Mouse (Mus musculus): ENCODE results near the gene Fsip1. TPM values are rescaled to one million over a fixed set of nuclear protein-coding genes. Genes with fewer than 3 reads are reported as not detected.

Fsip1 gene
- polyA plus RNA-seq, 1 experiment from 2014 or later, result 2.5 TPM

- H3K4me3 ChIP-seq (replicated peaks; ENCODE audit: low read length), result no peak overlapping the region
- no peak for ATAC-seq (ENCODE audit: low FRiP score)
- H3K36me3 ChIP-seq (replicated peaks; ENCODE audit: control insufficient read depth, insufficient read depth), result no peaks in the 10 kb centered on the region
- H3K9ac ChIP-seq, result no peak overlapping the region
- no peaks in the 10 kb centered on the region for H3K9me3 ChIP-seq (ENCODE audit: control insufficient read depth, low read length)
- H3K4me1 ChIP-seq (replicated peaks; ENCODE audit: control insufficient read depth, insufficient read depth, low read length), result no peaks in the 10 kb centered on the region
- H3K27ac ChIP-seq, result no peak overlapping the region
- WGBS, result 81% methylated on average over 3 of the region's 3 CpGs
- peak; percentile 40 for DNase-seq (ENCODE audit: low spot score)
- no peaks in the 10 kb centered on the region for H3K27me3 ChIP-seq (ENCODE audit: control insufficient read depth, insufficient read depth, low read length)
- H3K4me2 ChIP-seq (replicated peaks), result no peak overlapping the region
Observed at GRCm38 (mm10) chr2:118235614-118236013, 21.2 kb downstream of the Fsip1 start.

- WGBS, result 74% methylated on average over 3 of the region's 3 CpGs
- Histone ChIP-seq H3K4me3 (replicated peaks; ENCODE audit: low read length) (no peak overlapping the region), H3K4me2 (replicated peaks) (no peak overlapping the region), H3K9me3 (ENCODE audit: control insufficient read depth, low read length) (no peaks in the 10 kb centered on the region), H3K27ac (no peak overlapping the region), H3K9ac (no peak overlapping the region), H3K36me3 (replicated peaks; ENCODE audit: control insufficient read depth, insufficient read depth) (no peaks in the 10 kb centered on the region), H3K27me3 (ENCODE audit: control insufficient read depth, insufficient read depth, low read length) (no peaks in the 10 kb centered on the region), H3K4me1 (replicated peaks; ENCODE audit: control insufficient read depth, insufficient read depth, low read length) (no peaks in the 10 kb centered on the region)
- no peak for ATAC-seq (ENCODE audit: low FRiP score)
- DNase-seq (ENCODE audit: low spot score), result no peak
Observed at GRCm38 (mm10) chr2:118230544-118230943, 26.2 kb downstream of the Fsip1 start.

- H3K27ac ChIP-seq, result no peak overlapping the region
- no peaks in the 10 kb centered on the region for H3K27me3 ChIP-seq (ENCODE audit: control insufficient read depth, insufficient read depth, low read length)
- H3K4me1 ChIP-seq (replicated peaks; ENCODE audit: control insufficient read depth, insufficient read depth, low read length), result no peaks in the 10 kb centered on the region
- WGBS, result 64% methylated on average over 4 of the region's 4 CpGs
- DNase-seq (ENCODE audit: low spot score) (no peak), ATAC-seq (ENCODE audit: low FRiP score) (no peak)
- H3K9me3 ChIP-seq (ENCODE audit: control insufficient read depth, low read length), result no peaks in the 10 kb centered on the region
- no peak overlapping the region for H3K4me3 ChIP-seq (replicated peaks; ENCODE audit: low read length)
- no peaks in the 10 kb centered on the region for H3K36me3 ChIP-seq (replicated peaks; ENCODE audit: control insufficient read depth, insufficient read depth)
- H3K4me2 ChIP-seq (replicated peaks), result no peak overlapping the region
- H3K9ac ChIP-seq, result no peak overlapping the region
Observed at GRCm38 (mm10) chr2:118228486-118229079, 28.2 kb downstream of the Fsip1 start.

- Histone ChIP-seq H3K36me3 (replicated peaks; ENCODE audit: control insufficient read depth, insufficient read depth) (no peaks in the 10 kb centered on the region), H3K27ac (no peak overlapping the region), H3K9ac (no peak overlapping the region), H3K4me1 (replicated peaks; ENCODE audit: control insufficient read depth, insufficient read depth, low read length) (no peaks in the 10 kb centered on the region), H3K9me3 (ENCODE audit: control insufficient read depth, low read length) (no peaks in the 10 kb centered on the region), H3K4me2 (replicated peaks) (no peak overlapping the region), H3K27me3 (ENCODE audit: control insufficient read depth, insufficient read depth, low read length) (no peaks in the 10 kb centered on the region), H3K4me3 (replicated peaks; ENCODE audit: low read length) (no peak overlapping the region)
- ATAC-seq (ENCODE audit: low FRiP score) (no peak), DNase-seq (ENCODE audit: low spot score) (no peak)
- WGBS, result 82% methylated on average over 10 of the region's 10 CpGs
Observed at GRCm38 (mm10) chr2:118225316-118226041, 31.3 kb downstream of the Fsip1 start.

GRCm38 (mm10) chr2:118217993-118218595 lies 38.7 kb downstream of the Fsip1 start:
- ATAC-seq (ENCODE audit: low FRiP score), result peak; percentile 27; the same call in 1 of the 2 replicates
- Histone ChIP-seq H3K9ac (no peak overlapping the region), H3K4me2 (replicated peaks) (no peak overlapping the region), H3K27me3 (ENCODE audit: control insufficient read depth, insufficient read depth, low read length) (no peaks in the 10 kb centered on the region), H3K27ac (no peak overlapping the region), H3K4me1 (replicated peaks; ENCODE audit: control insufficient read depth, insufficient read depth, low read length) (no peaks in the 10 kb centered on the region), H3K36me3 (replicated peaks; ENCODE audit: control insufficient read depth, insufficient read depth) (no peaks in the 10 kb centered on the region), H3K4me3 (replicated peaks; ENCODE audit: low read length) (no peak overlapping the region), H3K9me3 (ENCODE audit: control insufficient read depth, low read length) (no peaks in the 10 kb centered on the region)
- WGBS, result 12% methylated on average over 4 of the region's 4 CpGs
- DNase-seq (ENCODE audit: low spot score), result no peak

- DNase-seq (ENCODE audit: low spot score) (no peak), ATAC-seq (ENCODE audit: low FRiP score) (no peak)
- H3K27me3 ChIP-seq (ENCODE audit: control insufficient read depth, insufficient read depth, low read length), result no peaks in the 10 kb centered on the region
Observed at GRCm38 (mm10) chr2:118209712-118210111, 47.1 kb downstream of the Fsip1 start.

GRCm38 (mm10) chr2:118208651-118209050 lies 48.1 kb downstream of the Fsip1 start:
- no peak overlapping the region for H3K27ac ChIP-seq
- no peak overlapping the region for H3K4me2 ChIP-seq (replicated peaks)
- no peak for DNase-seq (ENCODE audit: low spot score)
- H3K9ac ChIP-seq, result no peak overlapping the region
- 41% methylated on average over 5 of the region's 5 CpGs for WGBS
- H3K36me3 ChIP-seq (replicated peaks; ENCODE audit: control insufficient read depth, insufficient read depth), result no peaks in the 10 kb centered on the region
- peaks cover 19% of the 10 kb centered on the region for H3K4me1 ChIP-seq (replicated peaks; ENCODE audit: control insufficient read depth, insufficient read depth, low read length)
- no peak for ATAC-seq (ENCODE audit: low FRiP score)
- H3K4me3 ChIP-seq (replicated peaks; ENCODE audit: low read length), result no peak overlapping the region
- no peaks in the 10 kb centered on the region for H3K9me3 ChIP-seq (ENCODE audit: control insufficient read depth, low read length)
- H3K27me3 ChIP-seq (ENCODE audit: control insufficient read depth, insufficient read depth, low read length), result no peaks in the 10 kb centered on the region

More at GRCm38 (mm10) chr2:118209712-118210111, 47.1 kb downstream of the Fsip1 start:
- WGBS, result 81% methylated on average over 5 of the region's 5 CpGs
- no peaks in the 10 kb centered on the region for H3K36me3 ChIP-seq (replicated peaks; ENCODE audit: control insufficient read depth, insufficient read depth)
- no peak overlapping the region for H3K27ac ChIP-seq
- no peak overlapping the region for H3K9ac ChIP-seq
- peaks cover 9% of the 10 kb centered on the region for H3K4me1 ChIP-seq (replicated peaks; ENCODE audit: control insufficient read depth, insufficient read depth, low read length)
- no peaks in the 10 kb centered on the region for H3K9me3 ChIP-seq (ENCODE audit: control insufficient read depth, low read length)
- H3K4me3 ChIP-seq (replicated peaks; ENCODE audit: low read length), result no peak overlapping the region
- no peak overlapping the region for H3K4me2 ChIP-seq (replicated peaks)

- DNase-seq (ENCODE audit: low spot score) (no peak), ATAC-seq (ENCODE audit: low FRiP score) (no peak)
- Histone ChIP-seq H3K9me3 (ENCODE audit: control insufficient read depth, low read length) (no peaks in the 10 kb centered on the region), H3K4me2 (replicated peaks) (no peak overlapping the region), H3K27ac (no peak overlapping the region), H3K4me1 (replicated peaks; ENCODE audit: control insufficient read depth, insufficient read depth, low read length) (peaks cover 32% of the 10 kb centered on the region), H3K27me3 (ENCODE audit: control insufficient read depth, insufficient read depth, low read length) (no peaks in the 10 kb centered on the region), H3K4me3 (replicated peaks; ENCODE audit: low read length) (no peak overlapping the region), H3K9ac (no peak overlapping the region), H3K36me3 (replicated peaks; ENCODE audit: control insufficient read depth, insufficient read depth) (no peaks in the 10 kb centered on the region)
- WGBS, result 36% methylated on average over 8 of the region's 8 CpGs
Observed at GRCm38 (mm10) chr2:118205991-118206585, 50.7 kb downstream of the Fsip1 start.

GRCm38 (mm10) chr2:118204646-118205045 lies 52.1 kb downstream of the Fsip1 start:
- no peak overlapping the region for H3K4me3 ChIP-seq (replicated peaks; ENCODE audit: low read length)
- H3K27ac ChIP-seq, result peak overlapping the region; percentile 84
- H3K4me1 ChIP-seq (replicated peaks; ENCODE audit: control insufficient read depth, insufficient read depth, low read length), result peaks cover 32% of the 10 kb centered on the region
- H3K27me3 ChIP-seq (ENCODE audit: control insufficient read depth, insufficient read depth, low read length), result no peaks in the 10 kb centered on the region
- peak overlapping the region; percentile 44; the same call in 1 of the 2 replicates for H3K4me2 ChIP-seq (replicated peaks)
- DNase-seq (ENCODE audit: low spot score) (peak; percentile 46), ATAC-seq (ENCODE audit: low FRiP score) (no peak)
- no peak overlapping the region for H3K9ac ChIP-seq
- H3K36me3 ChIP-seq (replicated peaks; ENCODE audit: control insufficient read depth, insufficient read depth), result no peaks in the 10 kb centered on the region
- 31% methylated on average over 4 of the region's 4 CpGs for WGBS
- H3K9me3 ChIP-seq (ENCODE audit: control insufficient read depth, low read length), result no peaks in the 10 kb centered on the region
